Mouse (Mus musculus) urinary bladder, adult 2 months (tissue): ENCODE measurements around the gene Snn. TPM values are rescaled to one million over a fixed set of nuclear protein-coding genes. Genes with fewer than 3 reads are reported as not detected.

Experiments
- DNase-seq: peaks from one replicate; pipeline ENCODE4 v3.0.0; 2022; ENCODE audit warnings: low spot score
- polyA plus RNA-seq: library from polyadenylated mRNA; depleted of rRNA; stranded (reverse); fragments of >200 nt; gene quantifications from 2 replicates; pipeline ENCODE4 v1.2.3, GENCODE M21; 2012; rRNA removed

The Snn gene
- polyA plus RNA-seq, 1 experiment: 17.6 TPM

DNA sequence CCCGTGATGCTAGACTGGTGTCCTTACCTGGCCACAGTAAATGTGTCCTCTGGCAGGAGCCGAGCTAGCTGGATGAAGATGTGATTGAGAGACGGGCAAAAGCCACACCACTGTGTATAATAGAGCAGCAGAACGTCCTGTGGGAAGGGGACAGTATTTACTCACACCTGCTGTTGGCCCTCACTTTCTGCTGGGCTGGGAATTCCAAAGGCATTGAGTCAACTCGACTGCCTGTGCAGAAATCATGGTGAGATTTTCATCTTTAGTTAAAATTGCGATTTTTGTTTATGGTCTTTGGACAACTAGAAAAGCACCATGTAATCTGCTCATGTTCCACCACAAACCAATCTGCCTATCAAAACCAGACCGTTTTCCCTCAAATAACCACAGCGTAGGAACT, 23.4 kb downstream of the Snn start:
- DNase-seq: no peak

DNA sequence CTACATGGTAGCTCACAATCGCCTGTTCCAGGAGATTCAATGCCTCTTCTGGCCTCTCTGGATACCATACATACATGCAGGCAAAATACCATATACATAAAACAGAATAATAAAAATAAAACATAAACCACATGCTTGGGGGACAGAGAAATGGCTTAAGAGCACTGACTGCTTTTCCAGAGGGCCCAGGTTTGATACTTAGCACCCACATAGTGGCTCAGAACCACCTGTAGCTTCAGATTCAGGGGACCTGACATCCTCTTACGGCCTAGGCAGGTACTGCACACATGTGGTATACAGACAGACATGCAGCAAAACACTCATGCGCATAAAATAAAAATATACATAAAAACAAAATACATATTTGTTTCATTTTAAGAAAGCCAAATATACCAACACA, 25.6 kb downstream of the Snn start:
- no peak for DNase-seq

DNA sequence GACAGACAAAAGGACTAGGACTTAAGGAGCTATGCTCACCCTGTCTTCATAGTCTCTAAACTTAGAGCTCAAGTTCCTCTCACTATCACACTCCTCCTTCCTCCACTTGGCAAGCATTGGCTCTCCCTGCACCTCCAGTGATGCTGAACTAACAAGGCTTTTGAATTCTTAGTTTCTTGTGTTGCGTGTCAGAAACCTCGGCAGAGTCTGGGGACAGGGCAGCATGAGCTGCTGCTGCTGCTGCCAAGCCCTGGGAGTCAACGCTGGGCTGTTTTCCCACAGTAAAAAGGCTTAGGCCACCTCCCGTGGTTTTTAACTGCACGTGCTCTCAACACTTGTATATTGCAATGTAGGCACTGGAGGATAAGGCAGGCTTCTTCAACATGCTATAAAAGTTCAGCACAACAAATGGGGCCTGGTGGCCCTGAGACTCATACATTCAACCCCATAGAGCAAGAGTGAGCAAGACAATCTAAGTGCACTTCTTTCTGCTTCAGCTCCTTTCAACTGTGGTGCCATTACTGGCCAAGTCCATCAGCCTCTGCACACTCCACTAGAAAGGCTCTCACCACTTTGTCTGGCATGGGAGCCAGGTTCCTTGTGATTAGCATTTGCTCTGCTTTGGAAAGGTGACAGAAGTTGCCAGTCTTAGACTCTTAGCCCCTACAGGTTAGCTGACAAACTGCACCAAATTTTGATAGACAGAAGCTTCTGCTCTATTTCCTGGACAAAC, 26.3 kb downstream of the Snn start:
- DNase-seq: no peak

DNA sequence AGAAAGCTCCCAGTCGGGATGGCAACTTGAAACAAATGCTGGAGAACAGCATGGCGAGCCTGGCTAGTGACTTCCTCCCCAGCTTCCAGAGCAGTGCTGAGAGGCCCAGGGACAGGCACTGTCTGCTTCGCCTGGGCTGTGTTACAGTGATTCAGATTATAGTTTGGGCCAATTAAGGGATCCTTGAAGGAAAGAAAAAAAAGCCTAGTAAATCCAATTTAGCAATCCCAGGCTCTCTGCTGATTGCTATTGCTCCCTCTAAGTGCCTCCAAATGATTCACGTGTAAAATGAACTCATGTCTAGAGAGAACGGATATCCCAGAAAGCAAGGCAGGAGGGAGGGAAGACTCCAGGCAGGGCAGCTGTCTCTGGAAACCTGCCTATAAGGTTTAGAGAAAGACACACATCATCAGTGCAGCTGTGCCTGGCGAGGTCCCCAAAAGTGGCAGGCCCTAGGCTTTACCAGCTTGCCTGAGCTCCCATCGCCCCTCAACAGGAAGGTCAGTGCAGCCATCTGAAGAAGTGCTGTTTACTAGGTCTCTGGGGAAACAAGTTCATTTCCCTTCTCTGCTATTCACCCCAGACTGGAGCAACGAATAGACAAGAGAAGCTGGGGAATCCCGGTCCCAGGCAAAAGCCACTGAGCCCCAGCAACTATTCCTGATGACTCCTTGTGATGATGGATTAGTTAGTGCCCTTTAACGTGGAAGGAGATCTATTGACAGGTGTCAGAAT, 30.3 kb downstream of the Snn start:
- DNase-seq: no peak

DNA sequence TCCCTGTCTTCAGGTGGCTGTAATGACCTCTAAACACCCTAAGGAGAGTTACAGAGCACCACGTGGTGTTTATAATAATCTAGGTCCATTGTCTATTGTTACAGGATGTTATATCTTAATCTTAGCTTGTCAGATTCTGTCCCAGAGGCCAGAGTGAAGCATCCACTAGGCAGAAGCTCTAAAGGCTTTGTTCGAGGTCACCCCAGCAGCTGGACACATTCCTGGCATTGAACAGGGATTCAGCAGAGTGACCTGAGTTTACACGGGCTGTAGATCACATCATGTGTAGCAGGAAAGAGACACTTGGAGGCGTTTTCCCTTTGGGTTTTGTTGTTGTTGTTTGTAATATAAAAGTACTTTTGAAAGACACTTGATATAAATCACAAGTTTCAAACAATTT, 31.3 kb downstream of the Snn start:
- DNase-seq: no peak

DNA sequence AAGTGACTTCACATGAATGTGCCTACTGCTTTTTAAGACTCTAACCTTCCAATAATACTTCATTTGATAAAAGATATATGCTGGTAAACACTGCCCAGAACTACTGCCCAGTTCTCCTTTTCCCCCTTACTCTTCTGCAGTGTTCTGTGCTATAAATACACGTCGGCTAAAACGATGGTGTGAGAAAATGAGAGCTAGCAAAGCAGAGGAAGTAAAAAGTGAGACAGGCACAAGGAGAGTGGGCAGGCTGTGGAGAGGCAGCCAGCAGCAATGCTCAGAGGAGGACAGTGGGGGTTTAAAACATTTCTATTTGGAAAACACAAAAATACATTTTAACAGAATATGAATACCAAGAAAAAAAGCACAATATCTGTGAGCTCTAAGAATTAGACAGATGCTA, 31.8 kb downstream of the Snn start:
- no peak for DNase-seq

DNA sequence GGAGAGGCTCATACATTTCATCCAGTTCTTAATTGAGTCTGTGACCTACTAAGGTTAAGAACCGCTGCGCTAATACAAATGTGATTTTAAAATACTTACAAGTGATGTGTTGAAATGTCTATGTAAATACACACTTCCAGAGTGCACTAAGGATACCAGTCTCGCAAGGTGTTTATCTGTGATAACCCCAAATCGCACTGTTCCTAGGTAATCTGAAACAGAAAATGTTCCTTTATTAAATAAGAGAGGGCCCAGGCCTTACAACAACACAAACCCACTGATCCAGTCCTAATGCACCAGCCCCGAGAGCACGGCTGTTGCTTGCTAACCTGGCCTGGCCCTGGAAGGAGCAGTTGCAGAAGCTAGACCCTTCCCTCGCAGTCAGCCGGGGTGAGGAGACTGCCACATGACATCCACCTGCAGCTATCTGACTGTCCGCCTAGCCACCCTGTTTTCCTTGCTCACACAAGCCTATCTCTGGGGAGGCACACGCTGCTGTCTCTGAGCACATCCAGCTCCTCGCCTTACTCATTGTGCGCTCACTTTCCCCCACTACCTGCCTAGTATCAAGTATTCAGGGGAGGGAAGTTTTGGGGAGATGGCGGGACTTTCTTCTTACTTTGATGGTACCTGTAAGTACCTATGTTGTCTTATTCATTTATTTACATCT, 33.1 kb downstream of the Snn start:
- DNase-seq: no peak

DNA sequence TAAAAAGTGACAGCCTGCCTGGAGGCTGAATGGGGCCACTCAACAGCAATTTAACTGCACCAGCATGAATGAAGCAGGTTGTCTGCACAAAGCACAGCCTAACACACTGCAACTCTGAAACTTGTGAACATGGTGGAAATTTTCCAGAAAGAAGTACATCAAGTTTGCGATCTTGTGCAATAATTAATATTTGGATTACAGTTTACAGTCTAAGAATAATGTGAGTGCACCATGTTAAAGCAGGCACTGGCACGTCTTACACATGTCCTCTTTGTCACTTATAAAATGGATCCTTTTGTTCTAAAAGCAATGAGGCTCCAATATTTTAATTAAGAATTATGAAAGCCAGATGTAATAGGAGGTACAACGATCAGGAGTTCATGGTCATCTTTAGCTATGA, 36.6 kb downstream of the Snn start:
- no peak for DNase-seq

DNA sequence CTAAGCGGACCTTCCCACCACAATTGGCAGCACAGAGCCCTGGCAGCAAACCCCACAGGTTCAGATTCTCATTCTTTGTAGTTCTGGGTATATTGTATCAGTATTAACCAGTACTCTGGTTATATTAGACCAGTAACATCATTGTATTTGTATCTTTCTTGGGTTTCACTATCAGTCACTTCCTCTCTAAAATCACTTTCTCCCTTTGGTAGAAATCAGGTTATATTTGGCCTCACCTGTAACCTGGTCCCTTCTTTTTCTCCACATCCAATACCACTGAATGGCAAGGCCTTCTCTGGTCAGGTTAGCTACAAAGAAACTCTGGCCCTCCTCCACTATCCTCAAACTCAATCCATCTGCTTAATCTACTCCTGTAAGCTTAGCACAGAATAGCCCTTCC, 44.2 kb downstream of the Snn start:
- no peak for DNase-seq

DNA sequence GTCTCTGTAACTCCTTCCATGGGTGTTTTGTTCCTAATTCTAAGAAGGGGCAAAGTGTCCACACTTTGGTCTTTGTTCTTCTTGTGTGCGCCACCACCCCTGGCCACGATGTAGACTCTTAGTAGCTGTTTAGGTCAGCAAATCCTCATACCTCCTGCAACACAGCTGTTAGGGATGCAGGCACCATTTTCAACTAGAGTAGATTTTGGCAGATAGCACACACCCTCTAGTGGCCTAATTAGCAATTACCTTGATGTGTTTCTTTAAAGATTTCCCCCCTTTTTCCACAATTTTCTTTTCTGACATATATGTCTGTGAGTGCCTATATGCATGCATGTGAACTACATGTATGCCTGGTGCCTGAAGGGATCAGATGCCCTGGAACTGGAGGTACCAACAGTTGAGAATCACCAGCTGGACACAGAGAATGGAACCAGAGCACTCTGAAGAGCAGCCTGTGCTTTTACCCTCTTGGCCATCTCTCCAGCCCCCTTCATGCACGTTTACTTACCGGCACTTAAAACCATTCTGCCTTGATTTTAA, 48.5 kb downstream of the Snn start:
- DNase-seq: no peak

DNA sequence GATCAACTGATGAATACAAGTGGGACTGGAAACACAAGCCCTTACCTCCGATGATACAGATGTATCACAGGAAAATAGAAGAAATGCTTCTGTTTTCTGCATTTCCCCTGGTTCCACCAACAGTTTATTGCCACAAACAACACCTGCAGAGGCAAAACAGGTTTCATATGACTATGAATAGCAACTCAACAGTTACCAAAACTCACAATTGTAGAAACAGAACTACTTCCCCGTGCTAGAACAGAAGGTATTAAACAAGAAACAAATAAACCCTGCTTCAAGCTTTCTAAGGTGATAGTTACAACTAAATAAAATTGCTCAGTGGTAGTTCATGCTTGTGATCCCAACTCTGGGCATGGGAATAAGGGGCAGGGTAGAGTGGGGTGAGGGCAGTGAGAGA, 61.9 kb downstream of the Snn start:
- DNase-seq: no peak

DNA sequence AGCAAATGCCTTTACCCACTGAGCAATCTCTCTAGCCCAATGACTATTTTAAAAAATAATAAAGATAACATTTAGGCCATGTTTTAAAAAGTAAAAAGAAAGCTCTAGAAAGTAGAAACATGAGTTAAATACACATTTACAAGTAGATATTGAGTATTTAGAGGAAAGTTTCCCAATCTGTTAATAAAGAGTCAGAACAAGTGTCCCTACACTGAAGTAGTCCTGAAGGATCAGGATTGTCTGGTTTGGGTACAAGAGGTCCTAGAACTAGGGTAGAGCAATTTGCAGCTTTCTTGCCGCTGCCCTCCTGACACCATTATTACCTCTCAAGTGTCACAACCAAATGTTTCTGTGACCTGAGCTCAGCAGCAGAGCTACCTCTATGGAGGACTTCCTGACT, 63.4 kb downstream of the Snn start:
- DNase-seq: no peak

Other genes with a start within 250 kb of the Snn start
- not detected in 2 replicates for gene Gm11172, start 248.0 kb upstream of the Snn start, polyA plus RNA-seq
- gene Rmi2, start 225.9 kb upstream of the Snn start, polyA plus RNA-seq: 0.31 and 0.66 TPM in 2 replicates
- 47.8 and 57.6 TPM in 2 replicates for gene Litaf, start 5.2 kb downstream of the Snn start, polyA plus RNA-seq
- 17.5 and 18.6 TPM in 2 replicates for gene Txndc11, start 73.7 kb downstream of the Snn start, polyA plus RNA-seq
- gene Zc3h7a, start 115.4 kb downstream of the Snn start, polyA plus RNA-seq: 141 and 178 TPM in 2 replicates
- 50.0 and 50.9 TPM in 2 replicates for gene Rsl1d1, start 142.4 kb downstream of the Snn start, polyA plus RNA-seq
- 44.5 and 55.8 TPM in 2 replicates for gene Gspt1, start 193.4 kb downstream of the Snn start, polyA plus RNA-seq